Mouse (Mus musculus): Measurements from ENCODE around the gene Stk4.

DNA sequence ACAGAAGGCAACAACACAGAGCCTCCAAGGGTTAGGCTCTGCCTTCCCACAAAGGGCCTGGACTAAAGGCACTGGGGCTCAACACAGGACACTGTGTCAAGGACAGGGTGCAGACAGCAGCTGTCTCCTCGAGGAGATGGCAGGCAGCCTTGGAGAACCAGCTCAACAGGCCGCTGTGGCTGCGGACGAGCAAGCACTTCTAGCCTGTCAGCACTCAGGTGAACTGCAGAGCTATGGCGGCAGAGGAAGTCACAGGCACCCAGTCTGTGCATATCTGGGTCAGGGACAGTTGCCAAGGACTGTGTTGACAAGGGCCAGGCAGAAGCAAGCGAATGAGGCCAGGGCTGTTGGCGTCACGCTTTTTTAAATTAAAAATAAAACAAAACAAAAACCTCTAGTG is 16.4 kb upstream of the Stk4 start:
- TF ChIP-seq MAFK (IDR thresholded peaks at IDR 0.05; ENCODE audit: insufficient read depth, low read depth, low read length): no peak
- TF ChIP-seq ZNF384 (IDR thresholded peaks at IDR 0.05; ENCODE audit: low read depth, low read length): no peak
- no peak for TF ChIP-seq ZC3H11A (IDR thresholded peaks at IDR 0.05; ENCODE audit: borderline replicate concordance, low read depth, low read length)

Data from ES-E14 (cell line).